8 mouse cellular contexts compared by ENCODE assay signal in genomic region chr10:92721771-92722619, GRCm38 (mm10). TPM values are rescaled to one million over a fixed set of nuclear protein-coding genes. Genes with fewer than 3 reads are reported as not detected.
A peak's percentile ranks its signal among the peaks of the same experiment; 100 is the strongest.
DNase-seq lines count a peak whose midpoint lies in the region; ATAC-seq and TF ChIP-seq lines count a peak whose summit lies in the region.

Gene Nedd1, minus strand, starts transcription at chr10:92722420.

- no peaks in the 10 kb centered on the region for H3K36me3 ChIP-seq in hindbrain, postnatal 0 days (ENCODE audit: insufficient read depth, low read length)

- H3K9me3 ChIP-seq in hindbrain, postnatal 0 days (ENCODE audit: low read length), result no peaks in the 10 kb centered on the region

- peak within 1 kb of the TSS; percentile 95 for H3K4me2 ChIP-seq in hindbrain, postnatal 0 days (ENCODE audit: low read depth, low read length)

- intact Hi-C loops in gastrocnemius, adult 2 months (cut with DNase I), result no loop called here
- intact Hi-C loops in left cerebral cortex, adult 2 months (cut with DNase I), result no loop called here

- H3K27me3 ChIP-seq in hindbrain, postnatal 0 days (ENCODE audit: insufficient read depth, low read length), result no peaks in the 10 kb centered on the region

- ATAC-seq in hindbrain, postnatal 0 days, result peak; percentile 98
- ATAC-seq in megakaryocyte, adult 5-6 weeks (ENCODE audit: poor library complexity, severe bottlenecking), result peak; percentile 97

- H3K4me1 ChIP-seq in hindbrain, postnatal 0 days (ENCODE audit: insufficient read depth, low read length), result 0 out of 2 replicates have a peak, but pooled peaks cover 4% of the 10 kb centered on the region

- H3K9ac ChIP-seq in hindbrain, postnatal 0 days (replicated peaks; ENCODE audit: low read length), result peak within 1 kb of the TSS; percentile 78

- H3K27ac ChIP-seq in gastrocnemius, adult 2 months, result peak within 1 kb of the TSS; percentile 92
- H3K27ac ChIP-seq in hindbrain, postnatal 0 days, result peak within 1 kb of the TSS; percentile 83
- H3K27ac ChIP-seq in left cerebral cortex, adult 2 months, result peak within 1 kb of the TSS; percentile 68

- H3K4me3 ChIP-seq in gastrocnemius, adult 2 months, result peak within 1 kb of the TSS; percentile 94
- H3K4me3 ChIP-seq in hindbrain, postnatal 0 days (ENCODE audit: low read length), result peak within 1 kb of the TSS; percentile 94
- peak within 1 kb of the TSS; percentile 59 for H3K4me3 ChIP-seq in left cerebral cortex, adult 2 months

- TF ChIP-seq CTCF in gastrocnemius, adult 2 months (IDR thresholded peaks at IDR 0.05), result no peak
- no peak for TF ChIP-seq CTCF in hindbrain, postnatal 0 days (IDR thresholded peaks at IDR 0.05; ENCODE audit: low read depth)
- TF ChIP-seq CTCF in left cerebral cortex, adult 2 months (IDR thresholded peaks at IDR 0.05), result no peak

- DNase-seq in WW6 (ENCODE audit: low read depth, low spot score), result peak; percentile 49
- DNase-seq in cerebellum, postnatal 4 days (ENCODE audit: low spot score in 2 of 2), result peak; percentile 72 to 88
- DNase-seq in gastrocnemius, adult 2 months, result peak; percentile 97
- DNase-seq in hindbrain, postnatal 0 days (ENCODE audit: low spot score), result peak; percentile 94
- DNase-seq in left cerebral cortex, adult 2 months (ENCODE audit: extremely low spot score in 1 of 2, low spot score in 2 of 2), result peak; percentile 88 to 90
- peak; percentile 86 to 92 for DNase-seq in right cerebral cortex, adult 2 months (ENCODE audit: low spot score in 2 of 2)
- DNase-seq in urinary bladder, postnatal 14 days (ENCODE audit: low spot score), result peak; percentile 97

- WGBS in hindbrain, postnatal 0 days, result under 1% methylated on average over 56 of the region's 57 CpGs

RNA-seq across cellular contexts. Expression of gene Nedd1, which starts in this region (rescaled TPM):
- 10 to 100 TPM; 12.1 to 14.8 TPM for total RNA-seq in gastrocnemius, adult 2 months (2021)
- 5.1 and 7.0 TPM in 2 replicates for total RNA-seq in hindbrain, postnatal 0 days (2014; rRNA removed)
- 8.8 and 11.7 TPM in 2 replicates for polyA plus RNA-seq in hindbrain, postnatal 0 days (2015; fragmentation: Nextera tagmentation; extraction: Ambion mirVana)
- 1 to 10 TPM; 2.6 to 3.0 TPM for total RNA-seq in left cerebral cortex, adult 2 months (2021)
- 26.3 and 28.2 TPM in 2 replicates for total RNA-seq in megakaryocyte, adult 5-6 weeks (2015)
- total RNA-seq in megakaryocyte, adult 5-6 weeks (2017), result 25.4 and 30.2 TPM in 2 replicates

Comparison
In these comparisons a context has a peak if more than half of its experiments do, and no peak if none do; other contexts are left out.
1. Peak in every context shown above with its lines: DNase-seq, ATAC-seq, H3K4me3 ChIP-seq and H3K27ac ChIP-seq.